Mouse (Mus musculus) urinary bladder, postnatal 10 days (tissue): ENCODE measurements at regions not wholly inside any gene's neighbourhood (a gene's known extent, or its start where the extent isn't known, plus 50 kb on each side); places are given as distances from the start of the nearest gene placed in this dataset.

Experiments
- DNase-seq: peaks from one replicate; pipeline ENCODE4 v3.0.0; 2022; ENCODE audit warnings: low spot score

- no peak for DNase-seq
These were observed 90.7 kb downstream of the Banf2 start for GRCm38 (mm10) chr2:144123395-144124034.

- no peak for DNase-seq
These were observed 94.5 kb downstream of the Banf2 start for GRCm38 (mm10) chr2:144127082-144128037.

- no peak for DNase-seq
These were observed 95.2 kb downstream of the Banf2 start for GRCm38 (mm10) chr2:144128038-144128402.

GRCm38 (mm10) chr2:144128527-144128926 lies 95.7 kb downstream of the Banf2 start:
- no peak for DNase-seq

GRCm38 (mm10) chr2:144133806-144134574 lies 101.1 kb downstream of the Banf2 start:
- DNase-seq = no peak

GRCm38 (mm10) chr2:144134575-144134958 lies 101.7 kb downstream of the Banf2 start:
- peak; percentile 22 for DNase-seq

- no peak for DNase-seq
These were observed 102.7 kb downstream of the Banf2 start for GRCm38 (mm10) chr2:144135586-144135985.

- DNase-seq = no peak
These were observed 110.9 kb downstream of the Banf2 start for GRCm38 (mm10) chr2:144143620-144144384.

- DNase-seq = no peak
These were observed 111.8 kb downstream of the Banf2 start for GRCm38 (mm10) chr2:144144486-144145136.

- DNase-seq = no peak
These were observed 113.8 kb upstream of the Mgme1 start for GRCm38 (mm10) chr2:144156456-144157211.

- no peak for DNase-seq
These were observed 113.1 kb upstream of the Mgme1 start for GRCm38 (mm10) chr2:144157343-144157742.

GRCm38 (mm10) chr2:144158256-144158655 lies 112.2 kb upstream of the Mgme1 start:
- DNase-seq = no peak

GRCm38 (mm10) chr2:144159854-144160331 lies 110.6 kb upstream of the Mgme1 start:
- no peak for DNase-seq

GRCm38 (mm10) chr2:144160434-144160833 lies 110.0 kb upstream of the Mgme1 start:
- no peak for DNase-seq

GRCm38 (mm10) chr2:144161852-144162251 lies 108.6 kb upstream of the Mgme1 start:
- no peak for DNase-seq

GRCm38 (mm10) chr2:144164102-144164501 lies 106.4 kb upstream of the Mgme1 start:
- no peak for DNase-seq

GRCm38 (mm10) chr2:144164986-144165821 lies 105.3 kb upstream of the Mgme1 start:
- DNase-seq = peak; percentile 43

GRCm38 (mm10) chr2:144166102-144166750 lies 104.2 kb upstream of the Mgme1 start:
- DNase-seq = no peak
